7 mouse cellular contexts compared by ENCODE assay signal in genomic region chr12:75734891-75735245, GRCm38 (mm10). TPM values are rescaled to one million over a fixed set of nuclear protein-coding genes. Genes with fewer than 3 reads are reported as not detected.
DNase-seq lines count a peak whose midpoint lies in the region; ATAC-seq lines count a peak whose summit lies in the region.

No protein-coding gene starts in this region.

- H3K4me1 ChIP-seq in forebrain, embryonic 16.5 days (replicated peaks; ENCODE audit: control insufficient read depth, insufficient read depth, low read length), result peaks cover 21% of the 10 kb centered on the region
- H3K4me1 ChIP-seq in kidney, embryonic 15.5 days, result peaks cover 20% of the 10 kb centered on the region
- peaks cover 9% of the 10 kb centered on the region; the same call in 1 of the 2 replicates for H3K4me1 ChIP-seq in stomach, embryonic 14.5 days (ENCODE audit: control insufficient read depth, insufficient read depth, low read length)

- H3K4me2 ChIP-seq in forebrain, embryonic 16.5 days (ENCODE audit: low read length), result peak overlapping the region; percentile 99
- H3K4me2 ChIP-seq in kidney, embryonic 15.5 days, result peak overlapping the region; percentile 93
- peak overlapping the region; percentile 91 for H3K4me2 ChIP-seq in stomach, embryonic 14.5 days (replicated peaks; ENCODE audit: low read depth, low read length)

- no peaks in the 10 kb centered on the region for H3K9me3 ChIP-seq in forebrain, embryonic 16.5 days (ENCODE audit: control insufficient read depth, low read length)
- H3K9me3 ChIP-seq in kidney, embryonic 15.5 days (replicated peaks), result no peaks in the 10 kb centered on the region
- H3K9me3 ChIP-seq in stomach, embryonic 14.5 days (ENCODE audit: control insufficient read depth, low read depth, low read length), result no peaks in the 10 kb centered on the region

- no peaks in the 10 kb centered on the region for H3K27me3 ChIP-seq in forebrain, embryonic 16.5 days (replicated peaks; ENCODE audit: control insufficient read depth, insufficient read depth, low read length)
- H3K27me3 ChIP-seq in kidney, embryonic 15.5 days, result 0 out of 2 replicates have a peak, but pooled peaks cover 6% of the 10 kb centered on the region
- no peaks in the 10 kb centered on the region for H3K27me3 ChIP-seq in stomach, embryonic 14.5 days (ENCODE audit: control insufficient read depth, insufficient read depth, low read length)

- peak; percentile 34 to 40 for DNase-seq in thymus, adult 18-20 months
- DNase-seq in thymus, postnatal 0 days (ENCODE audit: low spot score), result no peak
- DNase-seq in adrenal gland, postnatal 36 days, result peak; percentile 65 to 69

- no peak overlapping the region; the same call in 1 of the 2 replicates for H3K27ac ChIP-seq in forebrain, embryonic 16.5 days (ENCODE audit: low read length)
- H3K27ac ChIP-seq in kidney, embryonic 15.5 days, result peak overlapping the region; percentile 77
- H3K27ac ChIP-seq in stomach, embryonic 14.5 days (ENCODE audit: low read length), result peak overlapping the region; percentile 68; the same call in 1 of the 2 replicates

- no peaks in the 10 kb centered on the region for H3K36me3 ChIP-seq in forebrain, embryonic 16.5 days (ENCODE audit: control insufficient read depth, insufficient read depth)
- H3K36me3 ChIP-seq in kidney, embryonic 15.5 days, result no peaks in the 10 kb centered on the region
- no peaks in the 10 kb centered on the region for H3K36me3 ChIP-seq in stomach, embryonic 14.5 days (ENCODE audit: control insufficient read depth, insufficient read depth, low read length)

- WGBS in forebrain, embryonic 16.5 days, result 1% methylated on average over 17 of the region's 17 CpGs
- WGBS in kidney, embryonic 15.5 days, result under 1% methylated on average over 17 of the region's 17 CpGs
- WGBS in stomach, embryonic 14.5 days, result under 1% methylated on average over 17 of the region's 17 CpGs

- ATAC-seq in forebrain, embryonic 16.5 days, result peak; percentile 5; the same call in 1 of the 2 replicates
- ATAC-seq in kidney, embryonic 15.5 days (replicated peaks; ENCODE audit: low FRiP score), result peak; percentile 38
- peak; percentile 18 for ATAC-seq in megakaryocyte progenitor cell, adult 5-6 weeks (replicated peaks; ENCODE audit: poor library complexity)
- peak; percentile 38; the same call in 1 of the 2 replicates for ATAC-seq in stomach, embryonic 14.5 days (ENCODE audit: insufficient number of reproducible peaks, insufficient read depth, low FRiP score, low read depth)

- peak overlapping the region; percentile 94 for H3K9ac ChIP-seq in forebrain, embryonic 16.5 days (replicated peaks; ENCODE audit: low read depth, low read length)
- H3K9ac ChIP-seq in kidney, embryonic 15.5 days, result peak overlapping the region; percentile 77
- peak overlapping the region; percentile 85 for H3K9ac ChIP-seq in stomach, embryonic 14.5 days (replicated peaks; ENCODE audit: low read depth, low read length)

- H3K4me3 ChIP-seq in forebrain, embryonic 16.5 days (replicated peaks; ENCODE audit: low read length), result peak overlapping the region; percentile 54
- H3K4me3 ChIP-seq in kidney, embryonic 15.5 days (replicated peaks), result peak overlapping the region; percentile 70
- H3K4me3 ChIP-seq in stomach, embryonic 14.5 days (ENCODE audit: low read depth, low read length), result peak overlapping the region; percentile 83

RNA-seq across cellular contexts. Expression of gene Sgpp1, which starts 0.7 kb away (rescaled TPM):
- polyA plus RNA-seq in thymus, postnatal 0 days (2015; fragmentation: Nextera tagmentation; extraction: Ambion mirVana), result 30.9 and 33.5 TPM in 2 replicates
- 100 to 1,000 TPM; 120 to 197 TPM for total RNA-seq in adrenal gland, postnatal 36 days (2021)
- 14.2 and 16.9 TPM in 2 replicates for polyA plus RNA-seq in forebrain, embryonic 16.5 days (2015; fragmentation: Nextera tagmentation; extraction: Ambion mirVana)
- polyA plus RNA-seq in kidney, embryonic 15.5 days (2015; fragmentation: Nextera tagmentation; extraction: Ambion mirVana), result 14.1 and 14.3 TPM in 2 replicates
- total RNA-seq in megakaryocyte progenitor cell, adult 5-6 weeks (2015), result 85.2 and 93.9 TPM in 2 replicates
- 66.5 and 75.7 TPM in 2 replicates for total RNA-seq in megakaryocyte progenitor cell, adult 5-6 weeks (2017)
- 19.6 and 23.5 TPM in 2 replicates for polyA plus RNA-seq in stomach, embryonic 14.5 days (2014; fragmentation: Nextera tagmentation; extraction: Ambion mirVana)
